Mouse (Mus musculus): ENCODE data around the gene Fam234a.

GRCm38 (mm10) chr17:26204766-26205165 lies 39.3 kb downstream of the Fam234a start:
- TF ChIP-seq CTCF (IDR thresholded peaks at IDR 0.05; ENCODE audit: low read depth) (no peak), EP300 (IDR thresholded peaks at IDR 0.05; ENCODE audit: low read depth) (no peak)
